Mouse (Mus musculus) gastrocnemius, postnatal 4 days (tissue): ENCODE results near the gene Slc25a40. TPM values are rescaled to one million over a fixed set of nuclear protein-coding genes. Genes with fewer than 3 reads are reported as not detected.

ENCODE experiments used
- DNase-seq, 2 experiments: peaks; one replicate each; pipeline ENCODE4 v3.0.0; 2021 to 2022; ENCODE audit warnings: low spot score in 2 of 2, mixed read lengths in 2 of 2
- long read RNA-seq, 2 experiments: library from polyadenylated mRNA; stranded (forward); transcript quantifications; one replicate each; pipeline ENCODE4 v2.0.0; 2021
- total RNA-seq, 2 experiments: library from RNA; stranded (reverse); gene quantifications; 2 replicates each; pipeline ENCODE4 v1.2.3; 2021

Slc25a40 gene
- total RNA-seq: 1 to 10 TPM; 7.2 to 9.6 TPM
- long read RNA-seq, experiment 1, partial matches to known transcripts: 0 of 4 reads
- long read RNA-seq, experiment 1, other reads (novel, unspliced or antisense): 0 of 4 reads
- long read RNA-seq, experiment 2, partial matches to known transcripts: 1 of 4 reads
- long read RNA-seq, experiment 2, other reads (novel, unspliced or antisense): 2 of 4 reads

- DNase-seq: peak; percentile 92 to 93
These were observed at the start of gene Slc25a40, which contains the start of gene Dbf4 for GRCm38 (mm10) chr5:8422157-8422931. Slc25a40 (plus strand) TSS chr5:8422850. Dbf4 (minus strand) TSS chr5:8422716.

GRCm38 (mm10) chr5:8373415-8373814, 49.2 kb upstream of the Slc25a40 start:
- DNase-seq: no peak

GRCm38 (mm10) chr5:8374297-8374906, 48.2 kb upstream of the Slc25a40 start:
- DNase-seq: no peak

DNA sequence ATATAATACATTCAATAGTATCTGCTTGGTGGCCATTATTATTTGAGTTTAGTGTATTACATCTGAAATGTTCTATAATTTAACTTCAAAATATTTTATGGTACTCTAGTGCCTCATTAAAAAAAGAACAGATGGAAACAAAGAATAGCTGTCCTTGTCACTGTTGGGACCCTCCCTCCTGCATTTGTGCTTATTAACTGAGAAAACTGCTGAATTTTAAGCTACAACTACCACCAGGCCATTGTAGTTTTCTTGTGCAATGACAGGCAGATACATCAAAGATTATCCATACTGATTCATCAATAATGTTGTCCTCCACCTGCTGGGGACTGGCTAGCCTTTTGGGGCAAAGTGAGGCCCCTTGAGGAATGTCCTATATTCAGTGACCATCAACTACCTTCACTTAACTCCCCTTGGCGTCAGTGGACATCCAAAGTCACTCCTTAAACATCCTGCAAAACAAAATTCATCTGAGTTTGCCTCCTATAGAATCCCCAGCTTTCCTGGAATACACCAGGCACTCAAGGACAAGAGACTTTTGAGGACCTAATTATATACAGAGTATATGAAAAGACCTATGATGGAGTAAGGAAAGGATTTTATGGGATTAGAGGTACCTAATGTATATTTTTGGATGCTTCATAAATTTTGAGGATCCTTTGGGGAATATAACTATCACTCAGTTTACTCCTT, 28.6 kb upstream of the Slc25a40 start:
- DNase-seq: no peak

- no peak for DNase-seq
These were observed 24.9 kb upstream of the Slc25a40 start for GRCm38 (mm10) chr5:8397587-8398249.

DNA sequence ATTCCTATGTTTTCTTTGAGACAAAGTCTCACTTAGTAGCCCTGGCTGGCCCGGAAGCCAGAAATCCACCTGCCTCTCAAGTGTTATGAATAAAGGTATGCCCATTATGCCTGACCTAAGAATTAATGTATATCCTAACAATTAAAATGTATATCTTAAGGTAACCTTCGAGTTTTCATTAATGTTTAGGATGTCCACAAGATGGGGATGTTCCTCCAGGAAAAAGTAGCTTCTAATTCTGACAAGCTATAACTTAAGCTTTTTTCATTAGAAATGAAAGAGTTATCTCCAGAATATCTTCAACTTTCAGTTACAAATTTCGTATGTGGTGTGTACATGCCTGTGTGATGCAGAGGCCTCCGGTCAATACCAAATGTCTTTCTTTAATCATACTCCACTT, 13.9 kb upstream of the Slc25a40 start:
- no peak for DNase-seq

DNA sequence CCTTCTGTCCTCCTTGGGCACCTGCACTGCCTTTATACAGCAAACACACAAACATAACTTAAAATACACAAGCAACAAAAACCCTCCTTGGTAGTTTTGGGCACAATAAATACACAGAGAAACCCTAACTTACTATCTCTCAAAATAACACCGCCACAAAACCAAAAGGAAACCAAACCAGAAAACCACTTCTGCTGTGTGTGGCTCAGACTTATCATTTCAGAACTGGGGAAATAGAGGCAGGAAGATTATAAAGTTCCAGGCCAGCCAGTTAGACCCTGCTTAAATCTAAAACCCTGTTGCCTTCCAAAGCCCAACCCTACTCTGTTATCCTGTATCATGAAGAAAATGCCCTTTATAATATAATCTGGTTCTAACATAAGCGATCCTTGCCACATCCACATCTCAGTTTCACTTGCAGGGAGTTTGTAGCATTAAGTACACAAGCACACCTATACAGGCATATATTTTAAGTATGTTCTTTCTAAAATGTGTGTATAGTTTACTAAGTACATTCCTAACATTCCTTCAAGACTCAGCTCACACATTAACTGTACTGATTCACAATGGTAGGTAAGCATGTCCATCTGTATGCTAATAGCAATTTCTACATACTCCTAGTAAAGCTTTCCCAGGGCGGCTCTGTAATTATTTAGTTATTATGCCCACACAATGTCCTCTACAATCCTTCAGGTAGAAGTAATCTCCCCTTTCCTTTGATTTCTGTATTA, 5.8 kb upstream of the Slc25a40 start:
- no peak for DNase-seq

DNA sequence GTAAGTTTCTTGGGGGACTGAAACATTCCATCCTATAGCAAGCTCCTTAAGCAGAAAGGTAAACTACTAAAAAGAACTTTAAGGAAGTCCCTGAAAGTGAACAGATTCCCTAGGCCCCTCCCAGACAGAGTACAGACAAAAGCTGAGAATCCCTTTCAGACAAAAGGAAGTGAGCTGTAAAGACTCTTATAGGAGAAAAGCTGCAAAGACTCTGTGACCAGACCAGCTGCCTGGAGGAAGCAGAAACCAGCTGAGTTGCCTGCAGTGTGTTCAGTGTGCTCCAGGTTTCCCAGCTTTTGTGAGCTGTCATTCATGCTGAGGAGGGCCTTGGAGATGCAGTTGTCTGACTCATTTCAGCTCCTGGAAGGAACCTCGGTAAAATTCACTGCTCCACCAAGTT, 5.2 kb upstream of the Slc25a40 start:
- DNase-seq: no peak

DNA sequence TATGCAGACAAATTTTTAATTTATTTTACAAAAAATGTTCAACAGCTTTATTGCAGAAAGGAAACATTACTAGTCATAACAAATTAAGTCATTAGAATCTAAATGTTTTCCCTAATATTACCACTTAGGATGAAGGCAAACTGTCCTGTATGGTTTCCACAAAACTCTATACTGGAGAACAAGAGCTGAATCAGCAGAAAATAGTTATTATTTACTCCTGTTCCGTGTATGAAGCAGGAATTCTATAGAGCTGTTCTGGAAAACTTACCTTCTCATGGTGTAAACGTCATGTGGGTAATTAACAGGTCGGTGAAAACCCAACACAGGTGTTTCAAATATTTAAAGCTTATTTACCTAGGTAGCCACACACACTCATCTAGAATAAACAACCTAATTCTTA, 1.2 kb upstream of the Slc25a40 start:
- DNase-seq: no peak

DNA sequence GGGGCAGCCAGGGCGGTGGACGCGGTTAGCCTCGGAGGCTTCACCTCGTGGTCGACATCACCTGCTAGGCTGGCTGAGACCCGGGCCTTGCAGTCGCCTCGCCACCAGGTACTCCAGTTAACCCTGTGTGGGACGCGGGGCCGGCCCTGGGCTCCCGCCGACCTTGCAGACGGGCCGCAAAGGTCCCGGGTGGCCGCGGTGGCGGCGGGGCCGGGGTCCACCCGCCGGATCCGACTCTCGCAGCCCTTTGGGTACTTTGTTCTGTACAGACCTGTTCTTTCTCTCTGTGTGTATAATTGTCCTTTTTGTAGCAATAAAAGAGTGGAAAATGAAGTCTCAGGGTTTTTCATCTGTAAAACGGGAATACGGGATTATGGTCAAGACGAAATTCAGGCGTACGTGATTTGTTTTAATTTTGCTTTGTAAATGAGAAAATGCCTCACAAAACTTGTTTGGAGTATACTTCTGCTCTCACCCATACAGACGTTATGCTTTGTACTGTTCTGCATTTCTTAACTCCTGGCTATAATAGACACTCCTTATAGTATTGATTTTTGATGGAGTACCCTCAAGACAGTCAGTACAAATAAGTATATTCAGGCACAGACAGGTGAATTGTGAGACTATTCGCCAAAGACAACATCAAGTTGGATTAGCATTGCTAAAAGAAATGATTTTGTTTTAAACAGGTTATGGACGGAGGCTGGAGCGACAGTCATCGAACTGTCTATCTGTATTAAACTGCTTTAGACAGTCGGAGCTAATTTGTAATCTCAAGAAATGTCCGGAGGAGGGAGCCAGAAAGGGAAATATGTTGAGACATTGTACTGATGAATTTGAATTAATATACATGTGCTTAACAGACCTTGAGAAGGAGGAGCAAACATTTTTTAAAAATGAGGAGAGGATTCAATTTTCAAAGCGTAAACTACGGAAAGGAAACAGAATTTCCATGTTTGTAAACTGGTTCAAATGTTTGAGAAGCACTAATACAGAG, 580 bp downstream of the Slc25a40 start:
- no peak for DNase-seq

GRCm38 (mm10) chr5:8424116-8424515, 1.5 kb downstream of the Slc25a40 start:
- DNase-seq: no peak

GRCm38 (mm10) chr5:8425899-8426298, 3.2 kb downstream of the Slc25a40 start:
- no peak for DNase-seq

GRCm38 (mm10) chr5:8437481-8438156, 15.0 kb downstream of the Slc25a40 start:
- DNase-seq: no peak

GRCm38 (mm10) chr5:8439095-8439494, 16.4 kb downstream of the Slc25a40 start:
- DNase-seq: no peak

DNA sequence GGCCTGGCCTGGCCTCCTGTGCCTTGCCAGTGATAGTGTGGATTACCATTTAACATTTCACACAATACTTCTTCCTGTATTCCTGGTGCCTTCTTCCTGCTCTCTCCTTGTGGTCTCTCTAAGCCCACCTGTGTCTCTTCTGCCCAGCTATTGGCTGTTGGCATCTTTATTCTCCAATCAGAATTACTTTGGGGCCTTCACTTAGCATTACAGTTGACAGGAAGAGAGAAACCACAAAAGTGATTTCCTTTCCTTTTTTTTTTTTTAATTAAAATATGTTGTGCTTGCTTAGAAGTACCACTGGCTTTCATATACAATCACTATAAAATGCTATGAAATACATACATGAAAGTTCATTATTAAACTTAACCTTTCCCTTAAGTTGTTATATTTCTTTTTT, 32.9 kb downstream of the Slc25a40 start:
- DNase-seq: no peak

DNA sequence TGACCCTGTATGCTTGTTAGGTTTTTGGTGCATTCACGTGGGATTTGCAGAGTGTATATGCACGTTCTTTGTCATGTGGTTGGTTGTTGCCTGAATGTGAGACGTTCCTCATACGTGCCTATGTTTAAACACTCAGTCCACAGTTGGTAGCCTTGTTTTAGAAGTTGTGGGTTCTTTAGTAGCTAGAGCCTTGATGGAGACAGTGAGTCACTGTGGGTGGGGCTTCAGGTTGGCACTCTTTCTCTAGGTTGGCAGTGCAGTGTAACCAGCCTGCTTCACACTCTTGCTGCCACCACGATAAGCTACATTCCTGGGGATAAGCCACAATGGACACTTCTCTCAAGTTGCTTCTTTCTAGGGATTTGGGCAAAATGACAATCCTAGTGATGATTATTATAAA, 33.9 kb downstream of the Slc25a40 start:
- DNase-seq: no peak

DNA sequence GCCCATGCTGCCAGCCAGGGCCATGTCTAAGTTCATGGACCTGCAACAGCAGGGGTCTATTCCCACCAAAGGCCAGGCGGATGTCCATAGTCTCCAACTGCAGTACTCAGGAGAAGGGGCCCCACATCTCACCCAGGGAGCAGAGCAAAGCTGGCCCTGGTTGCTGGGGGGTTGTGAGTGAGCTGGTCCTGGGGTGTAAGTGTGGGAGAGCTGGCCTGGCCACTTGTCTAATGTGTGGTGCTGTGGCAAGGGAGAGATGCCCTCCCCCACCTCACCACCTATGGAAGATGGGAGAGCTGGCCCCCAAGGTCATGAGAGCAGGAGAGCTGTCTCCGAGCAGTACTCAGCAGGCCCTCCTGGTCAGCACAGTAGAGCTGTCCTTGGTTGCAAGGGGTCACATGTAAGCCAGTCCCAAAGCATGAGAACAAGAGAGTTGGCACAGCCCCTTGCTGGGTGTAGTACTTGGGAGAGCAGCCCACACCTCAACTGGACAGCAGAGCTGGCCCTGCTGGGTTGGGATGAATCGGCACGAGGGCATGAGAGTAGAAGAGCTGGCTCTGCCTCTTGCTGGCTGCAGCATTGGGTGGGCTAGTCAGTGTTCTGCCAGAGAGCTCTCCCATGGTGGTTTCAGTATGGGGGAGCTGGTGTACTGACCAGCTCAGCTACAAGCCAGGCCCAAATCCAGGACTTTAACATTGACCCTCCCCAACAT, 65.5 kb downstream of the Slc25a40 start:
- no peak for DNase-seq

GRCm38 (mm10) chr5:8488701-8489297, 66.1 kb downstream of the Slc25a40 start:
- no peak for DNase-seq
